Mouse (Mus musculus): ENCODE results near the gene Nme4. TPM values are rescaled to one million over a fixed set of nuclear protein-coding genes. Genes with fewer than 3 reads are reported as not detected.

The Nme4 gene
- 0.39 TPM for polyA plus RNA-seq (2014; fragmentation: Illumina TruSeq; extraction: RNeasy Lipid Tissue Mini Kit (QIAGEN cat#74804); ENCODE audit: low read depth, low replicate concordance)

DNA sequence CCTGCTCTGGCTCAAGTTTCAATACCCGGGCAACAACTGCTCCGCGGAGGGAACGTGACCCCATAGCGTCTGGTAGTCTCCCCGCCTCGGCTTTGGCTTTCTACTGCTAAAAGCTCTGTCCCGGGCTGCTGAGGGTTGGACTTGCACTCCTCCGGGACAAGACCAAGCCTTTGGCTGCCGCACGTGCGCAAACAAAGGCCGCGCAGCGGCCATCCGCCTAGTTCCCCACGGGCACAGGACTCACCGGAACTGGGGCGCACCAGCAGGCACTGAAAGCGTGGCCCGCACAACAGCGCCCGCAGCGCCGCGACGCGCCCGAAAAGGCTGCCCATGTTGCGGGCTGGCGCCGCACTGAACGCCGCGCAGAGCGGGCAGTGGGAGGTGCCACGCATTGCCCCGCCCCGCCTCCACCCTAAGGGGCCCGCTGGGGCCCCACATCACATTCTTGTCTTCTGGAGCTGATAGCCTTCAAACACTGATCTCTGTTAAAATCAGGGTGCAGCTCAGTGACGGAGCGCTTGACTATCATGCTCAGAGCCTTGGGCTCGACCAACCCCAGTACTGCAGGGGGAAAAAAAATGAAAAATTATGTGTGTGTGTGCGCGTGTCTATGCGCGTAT, at the start of gene Nme4:
Nme4 (minus strand) TSS at position 482 of the 620 bp plus-strand sequence.

DNA sequence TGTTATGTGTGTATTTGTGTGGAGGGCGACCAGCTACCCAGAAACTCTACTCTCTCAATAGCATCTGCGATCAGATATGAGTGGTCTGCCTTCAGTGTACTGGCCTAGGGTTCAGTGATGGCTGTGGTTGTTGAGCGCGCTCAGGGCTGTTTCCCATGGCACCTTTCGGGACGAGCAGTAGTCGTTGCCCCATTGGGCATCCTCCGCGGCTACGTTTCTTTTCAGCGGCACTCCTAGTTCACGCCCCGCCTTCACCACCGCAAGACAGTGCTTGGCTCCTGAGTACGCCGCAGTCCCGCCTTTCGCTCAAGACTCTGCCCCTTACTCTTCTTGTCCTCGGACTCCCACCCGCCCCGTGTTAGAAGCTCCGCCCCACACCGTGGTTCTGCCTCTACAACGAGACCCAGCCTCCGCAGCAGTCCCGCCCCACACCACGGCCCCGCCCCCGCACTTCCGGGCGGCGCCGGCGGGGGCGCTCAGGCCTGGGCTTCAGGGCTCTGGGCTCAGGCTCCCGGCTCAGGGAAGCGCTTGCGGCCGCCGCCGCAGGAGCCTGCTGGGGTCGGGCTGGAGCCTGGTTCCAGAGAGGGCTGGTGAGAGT, 42.9 kb upstream of the Nme4 start, which contains the start of gene Axin1:
Axin1 (plus strand) TSS at position 450 of the 598 bp plus-strand sequence.

DNA sequence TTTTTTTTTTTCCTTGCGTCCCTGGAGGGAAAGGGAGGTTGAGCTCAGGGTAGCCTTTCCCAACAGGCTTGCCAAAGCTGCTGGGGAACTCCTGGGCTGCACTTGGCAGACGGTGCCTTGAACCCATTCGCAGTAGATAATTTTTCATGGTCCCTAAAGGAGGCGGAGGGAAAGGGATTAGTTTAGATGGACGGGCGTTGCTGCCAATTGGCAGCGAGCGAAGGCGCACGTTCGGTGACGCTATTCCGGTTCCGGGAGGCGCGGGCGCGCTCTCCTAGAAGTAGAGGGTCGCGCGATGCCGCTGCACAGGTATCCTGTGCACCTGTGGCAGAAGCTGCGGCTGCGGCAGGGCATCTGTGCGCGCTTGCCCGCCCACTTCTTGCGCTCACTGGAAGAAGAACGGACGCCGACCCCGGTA, 27.9 kb upstream of the Nme4 start, which contains the start of gene Mrpl28:
Mrpl28 (plus strand) TSS at position 234 of the 418 bp plus-strand sequence.

DNA sequence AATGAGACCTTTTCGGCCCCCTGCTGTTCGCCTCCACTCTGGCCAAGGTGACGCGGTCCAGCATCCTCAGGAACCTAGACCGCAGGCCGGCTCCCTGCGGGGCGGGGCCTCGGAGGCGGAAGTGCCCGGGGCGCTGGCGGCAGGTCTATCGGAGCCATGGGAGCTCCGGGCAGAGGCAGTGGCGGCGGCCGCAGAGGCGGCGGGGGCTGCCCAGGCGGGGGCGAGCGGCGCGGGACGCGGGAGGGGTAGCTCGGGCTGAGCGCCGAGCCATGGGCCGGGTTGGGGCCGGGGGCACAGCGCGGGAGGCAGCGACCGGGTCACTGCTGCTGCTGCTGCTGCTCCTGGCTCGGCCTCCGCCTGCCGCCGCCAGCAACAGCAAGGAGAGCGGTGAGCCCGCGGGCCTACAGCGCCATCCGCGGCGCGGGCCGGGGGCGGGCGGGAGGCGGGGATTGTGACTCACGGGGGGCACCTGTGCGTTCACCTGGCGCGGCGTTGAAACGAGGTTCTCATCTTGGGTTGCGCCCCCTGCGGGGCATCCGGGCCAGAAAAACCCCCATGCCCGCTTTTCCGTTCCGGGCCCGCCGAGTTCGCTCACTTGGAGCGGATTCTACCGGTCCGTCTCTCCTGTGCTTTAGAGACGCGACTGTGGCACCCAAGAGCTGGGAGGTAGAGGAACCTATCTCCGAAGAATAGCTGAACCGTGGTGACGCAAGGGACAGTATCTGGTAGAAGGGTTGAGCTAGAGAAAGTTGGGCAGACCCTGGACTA, 18.0 kb upstream of the Nme4 start, which contains the start of gene Tmem8:
Tmem8 (plus strand) TSS at position 119 of the 768 bp plus-strand sequence.

DNA sequence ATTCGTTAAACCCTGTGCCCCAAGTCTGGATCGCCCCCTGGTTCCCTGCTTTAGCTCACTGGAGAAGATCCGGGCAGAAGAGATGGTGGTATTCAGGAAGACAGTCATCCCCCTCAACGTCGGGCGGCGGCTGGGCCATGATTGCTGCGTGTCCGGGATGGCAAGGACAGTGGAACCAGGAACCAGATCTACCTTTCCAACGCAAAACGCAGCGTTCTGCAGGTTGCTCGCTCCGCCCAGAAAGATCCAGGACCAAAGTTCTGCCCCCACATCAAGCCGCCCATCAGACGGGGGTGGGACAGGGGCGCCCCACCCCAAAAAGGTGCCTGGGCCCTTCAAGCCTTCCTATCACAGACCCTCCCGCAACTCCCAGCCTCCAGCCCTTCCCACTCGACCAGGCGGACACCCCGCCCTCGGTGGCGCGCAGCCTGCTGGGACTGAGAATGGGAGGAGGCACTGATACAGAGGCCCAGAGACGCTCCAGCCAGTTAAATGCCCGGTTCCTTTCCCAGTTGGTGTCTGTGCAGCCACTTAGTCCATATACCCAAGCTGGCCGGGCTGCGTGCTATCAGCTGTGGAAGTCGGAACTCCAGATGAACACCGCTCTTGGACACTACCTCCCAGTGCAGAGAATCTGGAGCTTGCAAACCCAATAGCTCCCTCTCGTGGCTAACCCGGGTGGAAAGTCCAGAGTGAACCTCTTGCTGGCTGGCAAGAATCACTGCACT, 5.3 kb downstream of the Nme4 start, which contains the start of gene Decr2:
Decr2 (minus strand) TSS at position 433 of the 728 bp plus-strand sequence.

DNA sequence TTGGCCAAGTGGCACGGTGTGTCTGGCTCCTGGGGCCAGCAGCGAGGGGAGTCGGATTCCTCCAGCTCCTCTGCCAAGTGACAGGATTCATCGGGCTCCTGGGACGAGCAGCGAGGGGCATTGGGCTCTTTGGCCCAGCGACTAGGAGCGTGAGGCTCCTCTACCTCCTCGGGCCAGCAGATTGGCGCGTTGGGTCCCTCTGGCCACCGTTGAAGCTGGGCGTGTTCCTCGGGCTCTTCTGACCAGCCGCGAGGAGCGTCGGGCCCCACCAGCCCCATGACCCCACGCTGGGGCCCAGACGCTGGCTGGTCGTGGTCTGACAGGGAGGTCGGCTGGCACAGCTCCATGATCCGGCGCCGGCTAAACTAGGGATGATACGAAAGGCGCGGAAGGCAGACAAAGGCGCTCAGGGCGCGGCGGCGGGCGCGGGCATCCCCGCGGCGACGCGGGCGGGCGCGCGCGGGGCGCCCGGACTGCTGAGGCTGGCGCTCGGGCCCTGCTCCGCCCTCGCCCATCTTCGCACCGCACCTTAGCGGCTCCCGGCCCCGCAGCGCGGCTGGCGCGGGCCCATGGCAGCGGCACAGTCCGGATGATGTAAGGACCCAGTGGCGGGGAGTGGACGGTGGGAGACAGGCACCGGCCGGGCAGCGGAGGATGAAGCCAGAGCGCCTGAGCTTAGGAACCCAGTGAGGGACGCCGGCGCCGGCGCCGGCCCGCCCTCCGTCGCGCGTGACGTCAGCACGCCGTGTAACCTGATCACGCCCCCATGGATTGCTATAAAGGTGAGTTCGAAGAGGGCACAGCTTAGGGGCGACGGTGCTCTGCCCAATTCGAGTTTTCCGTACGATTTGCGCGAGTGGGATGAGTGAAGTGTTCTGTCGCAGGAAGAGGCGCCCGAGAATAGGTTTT, 26.3 kb downstream of the Nme4 start, which contains the start of gene Rab11fip3:
Rab11fip3 (minus strand) TSS at position 725 of the 909 bp plus-strand sequence.

Other genes with a start within 250 kb of the Nme4 start
- 3.1 TPM for gene Wdr90, start 234.1 kb downstream of the Nme4 start, polyA plus RNA-seq (2014; fragmentation: Illumina TruSeq; extraction: RNeasy Lipid Tissue Mini Kit (QIAGEN cat#74804); ENCODE audit: low read depth, low replicate concordance)
- gene Mcrip2, start 226.8 kb downstream of the Nme4 start, polyA plus RNA-seq (2014; fragmentation: Illumina TruSeq; extraction: RNeasy Lipid Tissue Mini Kit (QIAGEN cat#74804); ENCODE audit: low read depth, low replicate concordance): 0.78 TPM
- 11.0 TPM for gene Mettl26, start 220.5 kb downstream of the Nme4 start, polyA plus RNA-seq (2014; fragmentation: Illumina TruSeq; extraction: RNeasy Lipid Tissue Mini Kit (QIAGEN cat#74804); ENCODE audit: low read depth, low replicate concordance)
- gene Wfikkn1, start 214.7 kb downstream of the Nme4 start, polyA plus RNA-seq (2014; fragmentation: Illumina TruSeq; extraction: RNeasy Lipid Tissue Mini Kit (QIAGEN cat#74804); ENCODE audit: low read depth, low replicate concordance): not detected
- gene Rab40c, start 175.9 kb downstream of the Nme4 start, polyA plus RNA-seq (2014; fragmentation: Illumina TruSeq; extraction: RNeasy Lipid Tissue Mini Kit (QIAGEN cat#74804); ENCODE audit: low read depth, low replicate concordance): 1.7 TPM
- gene Pigq, start 150.7 kb downstream of the Nme4 start, polyA plus RNA-seq (2014; fragmentation: Illumina TruSeq; extraction: RNeasy Lipid Tissue Mini Kit (QIAGEN cat#74804); ENCODE audit: low read depth, low replicate concordance): 4.1 TPM
- gene Nhlrc4, start 150.6 kb downstream of the Nme4 start, polyA plus RNA-seq (2014; fragmentation: Illumina TruSeq; extraction: RNeasy Lipid Tissue Mini Kit (QIAGEN cat#74804); ENCODE audit: low read depth, low replicate concordance): not detected
- not detected for gene A930017K11Rik, start 143.0 kb downstream of the Nme4 start, polyA plus RNA-seq (2014; fragmentation: Illumina TruSeq; extraction: RNeasy Lipid Tissue Mini Kit (QIAGEN cat#74804); ENCODE audit: low read depth, low replicate concordance)
- gene Capn15, start 109.8 kb downstream of the Nme4 start, polyA plus RNA-seq (2014; fragmentation: Illumina TruSeq; extraction: RNeasy Lipid Tissue Mini Kit (QIAGEN cat#74804); ENCODE audit: low read depth, low replicate concordance): 0.77 TPM
- 5.5 TPM for gene Rab11fip3, start 26.0 kb downstream of the Nme4 start, polyA plus RNA-seq (2014; fragmentation: Illumina TruSeq; extraction: RNeasy Lipid Tissue Mini Kit (QIAGEN cat#74804); ENCODE audit: low read depth, low replicate concordance)
- gene Decr2, start 5.3 kb downstream of the Nme4 start, polyA plus RNA-seq (2014; fragmentation: Illumina TruSeq; extraction: RNeasy Lipid Tissue Mini Kit (QIAGEN cat#74804); ENCODE audit: low read depth, low replicate concordance): 4.7 TPM
- 12.6 TPM for gene Tmem8, start 17.7 kb upstream of the Nme4 start, polyA plus RNA-seq (2014; fragmentation: Illumina TruSeq; extraction: RNeasy Lipid Tissue Mini Kit (QIAGEN cat#74804); ENCODE audit: low read depth, low replicate concordance)
- 5.5 TPM for gene Mrpl28, start 27.9 kb upstream of the Nme4 start, polyA plus RNA-seq (2014; fragmentation: Illumina TruSeq; extraction: RNeasy Lipid Tissue Mini Kit (QIAGEN cat#74804); ENCODE audit: low read depth, low replicate concordance)
- 28.3 TPM for gene Axin1, start 43.1 kb upstream of the Nme4 start, polyA plus RNA-seq (2014; fragmentation: Illumina TruSeq; extraction: RNeasy Lipid Tissue Mini Kit (QIAGEN cat#74804); ENCODE audit: low read depth, low replicate concordance)
- not detected for gene Pdia2, start 103.5 kb upstream of the Nme4 start, polyA plus RNA-seq (2014; fragmentation: Illumina TruSeq; extraction: RNeasy Lipid Tissue Mini Kit (QIAGEN cat#74804); ENCODE audit: low read depth, low replicate concordance)
- gene Rgs11, start 107.3 kb upstream of the Nme4 start, polyA plus RNA-seq (2014; fragmentation: Illumina TruSeq; extraction: RNeasy Lipid Tissue Mini Kit (QIAGEN cat#74804); ENCODE audit: low read depth, low replicate concordance): 0.63 TPM
- 0.28 TPM for gene Arhgdig, start 112.2 kb upstream of the Nme4 start, polyA plus RNA-seq (2014; fragmentation: Illumina TruSeq; extraction: RNeasy Lipid Tissue Mini Kit (QIAGEN cat#74804); ENCODE audit: low read depth, low replicate concordance)
- 28.6 TPM for gene Fam234a, start 148.6 kb upstream of the Nme4 start, polyA plus RNA-seq (2014; fragmentation: Illumina TruSeq; extraction: RNeasy Lipid Tissue Mini Kit (QIAGEN cat#74804); ENCODE audit: low read depth, low replicate concordance)
- gene Luc7l, start 157.3 kb upstream of the Nme4 start, polyA plus RNA-seq (2014; fragmentation: Illumina TruSeq; extraction: RNeasy Lipid Tissue Mini Kit (QIAGEN cat#74804); ENCODE audit: low read depth, low replicate concordance): 38.5 TPM

Data from testis, adult 10 weeks (tissue).